Mouse (Mus musculus): ENCODE data around the gene Gla.
A peak's percentile ranks its signal among the peaks of the same experiment; 100 is the strongest.

GRCm38 (mm10) chrX:134635111-134635510 lies 34.2 kb upstream of the Gla start:
- TF ChIP-seq HCFC1 (IDR thresholded peaks at IDR 0.05; ENCODE audit: borderline replicate concordance, insufficient read depth, low read length), result no peak
- no peak for TF ChIP-seq ZC3H11A (IDR thresholded peaks at IDR 0.05; ENCODE audit: borderline replicate concordance, low read depth, low read length)
- no peak for TF ChIP-seq CHD2 (IDR thresholded peaks at IDR 0.05; ENCODE audit: low read depth, low read length)
- TF ChIP-seq ZNF384 (IDR thresholded peaks at IDR 0.05; ENCODE audit: low read depth, low read length), result 0 out of 2 replicates have a peak, but pooled peaks have one; percentile 62
- TF ChIP-seq MAFK (IDR thresholded peaks at IDR 0.05; ENCODE audit: insufficient read depth, low read depth, low read length), result no peak

All from ES-E14 (cell line).